Mouse (Mus musculus) layer of hippocampus, adult 8-10 months (tissue): ENCODE data around the gene Fam216a. TPM values are rescaled to one million over a fixed set of nuclear protein-coding genes. Genes with fewer than 3 reads are reported as not detected.
"Not testable (repeated sequence)": the region's sequence is repeated elsewhere in the genome, so short reads cannot be mapped to it uniquely, and the experiment has no call there.

Experiments used
- DNase-seq, 2 experiments: peaks; one replicate each; pipeline ENCODE4 v3.0.0; 2022; ENCODE audit warnings: low spot score in 2 of 2
- total RNA-seq, 4 experiments: library from RNA; stranded (reverse); gene quantifications; 2 replicates each; pipeline ENCODE4 v1.2.4; 2022

Fam216a gene
- total RNA-seq = 10 to 100 TPM; 70.9 to 74.0 (median 72.8) TPM

- peak; percentile 99 for DNase-seq
Observed at GRCm38 (mm10) chr5:122372192-122372769, at the start of gene Fam216a. Gene Fam216a (minus strand): TSS chr5:122372364.

GRCm38 (mm10) chr5:122421271-122422068 is 49.3 kb upstream of the Fam216a start, which contains the start of gene Anapc7:
Gene Anapc7 (plus strand): TSS chr5:122421693.
- no peak for DNase-seq

GRCm38 (mm10) chr5:122420676-122421075 is 48.5 kb upstream of the Fam216a start:
- DNase-seq = not testable (repeated sequence)

DNA sequence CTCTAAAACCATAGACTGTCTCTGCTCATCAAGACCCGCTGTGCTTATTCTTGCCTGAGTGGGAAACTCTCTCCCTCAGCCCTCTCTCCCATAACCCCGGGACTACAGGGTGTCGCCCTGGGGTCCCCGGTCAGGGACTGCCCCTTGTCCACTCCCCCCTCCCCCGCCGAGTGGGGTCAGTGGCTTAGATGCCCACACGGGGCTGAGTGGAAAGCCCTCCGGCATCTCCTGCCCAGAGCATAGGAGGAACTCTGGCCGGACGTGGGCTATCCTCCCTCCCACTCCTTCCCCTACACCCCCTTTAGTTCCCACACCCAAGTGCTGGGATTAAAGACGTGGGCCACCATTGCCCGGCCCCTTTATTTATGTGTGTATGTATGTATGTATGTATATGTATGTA is 43.3 kb upstream of the Fam216a start:
- DNase-seq = no peak

GRCm38 (mm10) chr5:122414351-122414750 is 42.2 kb upstream of the Fam216a start:
- no peak for DNase-seq

GRCm38 (mm10) chr5:122412826-122413225 is 40.7 kb upstream of the Fam216a start:
- no peak for DNase-seq

DNA sequence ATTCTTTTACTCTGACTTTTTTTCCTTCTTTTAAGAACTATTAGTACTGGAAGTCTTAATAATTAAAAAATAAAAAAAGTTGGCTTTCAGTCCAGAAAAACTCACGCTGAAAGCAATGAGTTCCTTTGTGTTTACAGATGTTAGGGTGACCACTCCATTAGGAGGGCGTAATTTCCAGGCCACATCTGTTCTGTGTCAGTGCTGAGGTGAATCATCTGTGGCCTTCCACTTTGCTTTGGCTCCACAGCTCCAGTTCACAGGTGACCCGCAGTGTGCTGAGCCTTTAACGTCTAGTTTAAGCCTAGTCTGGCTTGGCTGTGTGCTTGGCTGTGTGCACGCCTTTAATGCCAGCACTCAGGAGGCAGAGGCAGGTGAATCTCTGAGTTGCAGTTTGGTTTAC is 39.7 kb upstream of the Fam216a start:
- DNase-seq = no peak

- DNase-seq = no peak
Observed at GRCm38 (mm10) chr5:122409692-122410645, 37.8 kb upstream of the Fam216a start.

GRCm38 (mm10) chr5:122405537-122405936 is 33.4 kb upstream of the Fam216a start:
- no peak for DNase-seq

- no peak for DNase-seq
Observed at GRCm38 (mm10) chr5:122403362-122403761, 31.2 kb upstream of the Fam216a start.

DNA sequence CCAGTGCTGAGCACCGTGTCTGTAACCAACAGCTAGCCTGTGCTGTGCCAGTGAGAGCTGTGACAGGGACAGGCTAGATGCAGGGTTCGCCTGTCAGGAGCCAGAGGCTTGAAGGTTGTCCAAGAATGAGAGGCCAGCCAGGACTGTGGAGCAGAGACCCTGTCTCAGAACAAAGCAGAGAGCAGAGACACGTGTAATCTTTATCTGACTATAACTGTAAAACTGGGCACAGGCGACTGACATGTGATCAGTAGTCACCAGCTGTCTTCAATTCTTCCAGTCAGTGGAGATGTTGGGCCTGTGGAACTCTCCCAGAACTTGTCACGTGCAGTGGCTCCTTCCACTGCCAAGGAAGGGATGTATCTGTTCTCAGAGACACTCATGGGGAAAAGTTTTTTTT is 30.6 kb upstream of the Fam216a start:
- DNase-seq = peak in 1 of 2 experiments; percentile 57

DNA sequence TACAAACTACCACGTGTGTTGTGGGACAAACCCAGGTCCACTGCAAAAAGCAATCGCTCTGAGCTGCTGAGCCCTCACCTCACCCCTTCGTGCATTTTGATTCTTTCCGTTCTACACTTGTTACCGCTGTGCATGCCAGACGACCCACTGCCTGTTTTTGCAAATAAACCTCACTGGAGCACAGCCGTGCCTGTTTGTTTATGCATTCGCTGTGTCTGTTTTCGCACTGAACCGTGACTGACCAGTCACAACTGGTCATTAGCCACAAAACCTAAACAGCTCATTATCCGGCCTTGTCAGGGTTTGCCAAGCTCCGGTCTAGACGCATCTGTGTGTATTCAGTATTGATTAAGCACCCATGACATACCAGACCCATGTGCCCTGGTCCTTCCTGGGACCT is 30.0 kb upstream of the Fam216a start:
- no peak for DNase-seq

- peak in 1 of 2 experiments; percentile 77 for DNase-seq
Observed at GRCm38 (mm10) chr5:122401303-122401640, 29.1 kb upstream of the Fam216a start.

DNA sequence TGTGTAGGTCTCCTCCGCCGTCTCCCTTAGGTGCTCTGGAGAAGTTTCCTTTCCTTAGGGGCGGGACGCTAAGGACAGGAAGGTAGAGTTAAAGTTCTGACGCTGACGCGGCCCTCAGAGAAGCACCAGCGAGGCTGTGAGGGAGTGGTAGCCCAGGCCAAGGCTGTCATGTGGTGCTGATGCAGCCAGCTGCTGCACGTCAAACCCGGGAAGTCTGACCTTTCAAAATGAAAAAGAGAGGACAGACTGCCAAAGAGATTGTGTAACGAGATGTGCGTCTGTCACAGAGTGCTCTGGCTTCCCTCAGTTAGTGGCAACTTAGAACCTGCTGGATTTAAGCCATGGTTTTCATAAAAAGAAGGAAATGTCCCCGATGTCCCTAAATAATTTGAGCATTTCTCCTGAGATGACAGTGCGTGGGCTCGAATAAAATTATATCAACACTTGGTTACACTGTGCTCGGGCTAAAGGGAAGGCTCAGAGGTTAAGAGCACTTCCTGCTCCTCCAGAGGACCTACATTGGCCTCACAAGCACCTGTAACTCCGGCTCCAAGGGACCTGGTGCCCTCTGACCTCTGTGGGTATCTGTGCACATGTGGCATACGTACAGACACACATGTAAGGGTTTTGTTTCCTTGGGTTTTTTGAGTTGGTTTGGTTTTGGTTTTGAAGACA is 28.6 kb upstream of the Fam216a start:
- DNase-seq = peak in 1 of 2 experiments; percentile 59

DNA sequence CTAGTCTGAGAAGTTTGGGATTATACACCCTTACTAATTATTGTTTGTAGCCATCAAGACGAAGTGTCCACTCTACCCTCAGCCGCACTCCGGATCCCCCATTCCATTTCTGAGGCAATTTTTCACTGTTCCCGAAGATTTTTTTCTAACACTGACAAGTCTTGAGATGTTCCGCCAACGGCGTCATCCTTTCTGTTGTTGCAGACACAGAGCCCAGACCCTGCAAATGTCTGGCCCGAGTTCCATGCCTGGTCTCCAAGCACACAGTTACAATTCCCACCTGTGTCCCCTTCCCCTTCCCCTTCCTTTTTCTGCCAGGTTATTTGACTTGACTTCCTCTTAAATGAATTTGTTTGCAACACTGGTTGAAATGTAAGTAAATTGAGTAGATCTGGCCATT is 27.7 kb upstream of the Fam216a start:
- DNase-seq = no peak

DNA sequence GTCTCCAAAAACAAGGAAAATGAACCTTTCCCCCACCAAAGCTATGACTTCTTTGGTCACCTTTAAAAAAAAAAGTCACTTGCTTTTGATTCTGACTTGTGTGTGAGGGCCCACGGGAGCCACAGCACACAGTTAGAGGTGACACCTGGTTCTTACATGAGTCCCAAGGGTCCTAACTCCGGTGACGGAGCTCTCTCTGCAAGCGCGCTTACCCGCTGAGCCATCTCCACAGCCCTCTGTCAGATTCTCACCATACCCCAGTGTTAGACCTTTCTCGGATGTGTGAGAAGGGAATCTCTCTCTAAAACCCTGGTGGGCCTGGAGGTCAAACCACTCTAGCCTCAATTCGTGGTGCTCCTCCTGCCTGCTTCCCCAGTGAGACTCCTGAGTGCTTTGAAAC is 25.3 kb upstream of the Fam216a start:
- DNase-seq = no peak

GRCm38 (mm10) chr5:122396791-122397190 is 24.6 kb upstream of the Fam216a start:
- no peak for DNase-seq

DNA sequence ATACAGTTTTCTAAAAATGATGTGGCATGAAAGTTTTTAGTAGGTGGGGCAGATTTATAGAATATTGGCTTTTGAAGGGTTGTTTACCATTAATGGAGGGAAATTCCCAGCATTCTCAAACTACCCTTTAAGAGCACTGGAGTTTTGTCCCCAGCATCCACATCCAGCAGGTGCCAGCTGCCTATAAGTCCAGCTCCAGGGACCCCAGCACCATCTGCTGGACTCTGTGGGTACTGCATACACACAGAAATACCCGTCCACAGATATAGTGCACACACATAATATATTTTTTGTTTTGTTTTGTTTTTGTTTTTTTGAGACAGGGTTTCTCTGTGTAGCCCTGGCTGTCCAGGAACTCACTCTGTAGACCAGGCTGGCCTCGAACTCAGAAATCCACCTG is 21.7 kb upstream of the Fam216a start:
- DNase-seq = peak in 1 of 2 experiments; percentile 71

DNA sequence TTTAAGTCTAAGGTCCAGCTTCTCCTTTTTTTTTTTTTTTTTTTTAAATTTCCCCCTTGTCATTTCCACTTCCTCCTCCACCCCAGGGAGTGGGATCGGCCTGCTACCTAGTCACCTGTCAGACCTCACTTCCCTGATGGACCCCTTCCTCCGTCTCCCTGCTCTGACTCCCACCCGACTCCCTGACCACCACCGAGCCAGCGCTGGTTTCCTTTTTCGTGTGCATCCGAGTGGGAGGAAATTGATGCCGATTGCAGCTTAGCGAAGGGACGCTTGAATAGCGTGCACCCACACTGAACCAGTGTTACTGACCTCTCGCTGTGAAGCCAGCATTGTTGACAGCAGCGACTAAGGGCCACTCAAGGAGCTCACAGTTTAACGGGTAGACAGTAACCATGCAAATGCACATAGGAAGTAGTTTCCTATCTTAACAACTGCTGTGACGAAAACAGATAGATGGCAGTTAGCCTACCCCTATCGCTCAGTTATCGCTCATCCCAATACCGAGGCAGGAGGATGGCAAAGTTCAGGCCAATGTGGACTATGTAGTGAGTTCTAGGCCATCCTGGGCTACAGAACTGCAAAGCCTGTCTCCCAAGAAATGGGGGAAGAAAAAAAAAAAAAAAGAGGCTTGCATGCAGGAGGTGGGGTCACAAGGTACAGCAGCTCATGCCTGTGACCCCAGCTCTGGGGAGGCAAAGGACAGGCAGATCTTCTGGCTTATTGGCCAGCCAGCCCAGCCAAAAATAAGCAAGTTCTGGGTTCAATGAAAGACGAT is 20.3 kb upstream of the Fam216a start:
- no peak for DNase-seq

DNA sequence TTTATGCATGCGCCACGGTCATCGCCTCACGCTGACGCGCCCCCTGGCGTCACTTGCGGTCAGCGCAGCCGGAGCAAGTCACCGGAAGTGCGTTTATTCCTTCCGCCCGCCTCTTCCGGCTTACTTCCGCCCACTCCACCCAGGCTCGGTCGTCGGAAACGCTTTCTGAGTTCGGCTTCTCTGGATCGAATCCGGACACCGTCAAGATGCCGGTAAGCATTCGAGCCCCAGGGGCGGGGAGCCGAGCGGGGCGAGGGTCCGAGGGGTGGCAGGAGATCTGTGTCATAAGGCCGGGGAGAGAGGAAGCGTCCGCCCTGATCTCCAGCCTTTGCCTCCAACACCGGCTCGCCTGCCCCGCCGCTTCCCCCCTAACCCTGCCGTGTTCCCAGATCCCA is 19.6 kb upstream of the Fam216a start, which contains the start of gene Arpc3:
Gene Arpc3, plus strand, starts transcription at position 93 of the 395 bp plus-strand sequence.
- peak; percentile 81 to 91 for DNase-seq
